Mouse (Mus musculus) MEL-GATA-1-ER (cell line): ENCODE data around the gene Nacc2.

Experiments
- DNase-seq: peaks from one replicate; pipeline ENCODE4 v3.0.0-alpha.2; 2012; ENCODE audit warnings: low read depth; ENCODE audit errors: extremely low read depth

Nacc2 gene

DNA sequence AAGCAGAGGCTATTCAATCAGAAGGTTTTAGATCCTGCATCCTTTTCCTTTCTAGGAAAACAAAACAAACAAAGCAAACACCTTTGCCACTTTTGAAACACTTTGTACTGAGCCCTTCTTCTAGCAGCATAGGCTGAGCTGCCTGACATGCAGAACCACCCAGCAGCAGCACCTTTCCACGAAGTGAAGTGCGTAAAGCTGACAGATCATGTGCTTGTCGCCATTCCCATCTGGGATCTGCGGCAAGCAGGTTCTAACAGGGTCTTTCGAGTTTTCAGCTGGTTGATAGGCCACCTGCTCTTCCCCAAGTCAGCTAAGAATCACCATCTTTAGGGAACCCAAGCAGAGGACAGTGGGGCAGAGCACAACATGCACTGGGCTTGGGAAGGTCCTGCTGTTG, 66.8 kb downstream of the Nacc2 start:
- DNase-seq, result no peak

DNA sequence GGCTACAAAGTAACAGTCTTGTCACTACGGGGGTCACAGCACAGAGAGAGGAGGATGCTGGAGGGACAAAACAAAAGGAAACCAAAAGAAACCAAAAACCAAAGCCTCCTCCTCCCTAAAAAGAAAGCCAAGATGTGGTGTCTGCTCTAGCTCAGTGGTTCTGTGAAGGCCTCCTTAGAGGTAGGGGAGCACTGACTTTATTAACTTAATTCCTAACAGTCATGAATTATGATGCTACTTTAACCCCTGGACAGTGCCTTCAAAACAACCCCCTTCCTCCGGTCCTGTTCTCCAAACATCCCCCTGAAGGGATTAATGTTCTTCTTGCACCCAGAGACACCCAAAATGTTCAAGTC, 67.3 kb downstream of the Nacc2 start:
- DNase-seq, result no peak

DNA sequence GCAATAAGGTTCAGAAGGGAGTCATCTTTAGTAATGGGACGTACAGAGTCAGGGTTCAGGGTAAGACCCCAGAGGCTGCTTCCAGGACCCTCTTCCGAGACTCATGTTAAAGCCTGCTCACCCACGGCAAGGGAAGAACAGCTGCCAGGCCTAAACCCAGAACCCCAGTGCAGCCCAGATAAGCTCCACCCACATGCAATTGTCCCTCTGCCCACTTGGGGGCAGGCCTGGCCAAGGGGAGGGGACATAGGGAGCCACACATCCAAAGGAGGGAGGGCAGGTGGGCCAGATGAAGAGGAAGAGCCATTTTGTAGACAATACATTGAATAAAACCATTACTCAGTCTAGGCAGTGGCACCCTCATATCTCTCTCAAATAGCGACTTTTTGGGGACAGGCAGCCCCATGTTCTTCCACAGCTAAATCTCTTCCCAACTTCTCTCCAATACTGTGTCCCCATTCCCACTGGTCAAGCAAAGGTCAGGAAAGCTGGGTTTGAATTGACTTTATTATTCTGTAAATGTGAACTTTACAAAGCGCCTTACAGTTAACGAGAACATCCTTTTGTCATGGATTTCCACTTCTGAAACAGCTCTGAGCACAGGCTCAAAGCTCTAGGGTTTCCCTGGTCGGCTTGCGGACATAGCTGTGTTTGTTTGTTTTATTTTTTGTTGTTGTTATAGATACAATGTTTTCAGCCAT, 67.8 kb downstream of the Nacc2 start:
- DNase-seq, result peak; percentile 56

DNA sequence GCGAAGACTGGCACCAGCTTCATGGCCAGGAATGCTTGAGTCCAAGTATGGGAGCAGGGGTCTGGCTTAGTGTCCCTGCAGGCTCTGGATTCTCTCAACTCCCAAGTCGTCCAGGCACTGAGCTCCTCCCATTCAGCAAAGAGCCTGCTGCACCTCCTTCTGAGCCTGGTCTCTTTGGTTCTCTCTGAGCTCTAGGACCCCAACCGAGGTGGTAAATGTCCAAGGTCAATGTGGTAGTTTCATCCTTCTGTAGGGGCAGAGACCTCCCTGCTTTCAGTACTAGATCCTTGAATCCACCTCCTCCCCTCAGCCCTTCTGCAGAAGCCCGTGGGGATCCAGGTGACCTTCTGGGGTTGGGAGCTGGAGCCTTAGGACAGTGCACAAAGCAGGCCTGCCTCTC, 70.2 kb downstream of the Nacc2 start:
- DNase-seq, result no peak

DNA sequence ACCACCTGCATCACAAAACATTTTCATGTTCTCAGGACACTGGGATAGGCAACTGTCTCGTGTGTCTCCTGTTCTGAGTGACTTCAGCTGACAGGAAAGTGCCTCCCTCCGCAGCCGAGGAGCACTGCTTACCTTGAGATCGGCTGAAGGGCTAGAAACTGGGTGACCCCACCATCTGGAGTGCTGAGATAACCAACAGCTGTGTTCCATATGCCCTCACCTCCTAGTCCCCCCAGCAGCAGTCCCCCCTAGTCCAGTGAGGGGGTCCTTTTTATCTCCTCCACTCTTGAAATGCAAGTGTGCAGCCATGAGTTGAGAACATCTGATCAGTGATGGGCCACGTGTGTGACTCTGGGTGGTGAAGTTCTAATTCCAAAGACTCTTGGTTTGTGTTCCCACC, 74.2 kb downstream of the Nacc2 start:
- no peak for DNase-seq

DNA sequence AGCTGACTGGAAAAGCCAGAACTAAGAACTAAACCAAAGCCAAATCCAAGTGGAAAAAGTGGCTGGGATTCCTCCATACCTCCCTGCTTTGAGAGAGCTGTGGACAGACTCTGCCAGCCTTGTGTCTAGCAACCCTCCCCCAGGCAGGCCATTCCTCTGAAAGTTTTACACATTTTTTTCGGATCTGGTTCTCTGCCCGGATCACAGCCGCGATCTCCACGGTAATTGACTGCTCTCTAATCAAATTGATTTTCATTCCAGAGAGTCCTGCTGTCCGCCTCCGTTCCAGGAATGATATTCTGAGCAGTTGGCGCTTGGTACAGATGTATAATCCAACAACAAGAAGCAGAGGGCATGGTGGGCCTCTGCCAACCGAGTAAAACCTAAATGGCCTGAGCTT, 78.8 kb downstream of the Nacc2 start:
- DNase-seq, result no peak

DNA sequence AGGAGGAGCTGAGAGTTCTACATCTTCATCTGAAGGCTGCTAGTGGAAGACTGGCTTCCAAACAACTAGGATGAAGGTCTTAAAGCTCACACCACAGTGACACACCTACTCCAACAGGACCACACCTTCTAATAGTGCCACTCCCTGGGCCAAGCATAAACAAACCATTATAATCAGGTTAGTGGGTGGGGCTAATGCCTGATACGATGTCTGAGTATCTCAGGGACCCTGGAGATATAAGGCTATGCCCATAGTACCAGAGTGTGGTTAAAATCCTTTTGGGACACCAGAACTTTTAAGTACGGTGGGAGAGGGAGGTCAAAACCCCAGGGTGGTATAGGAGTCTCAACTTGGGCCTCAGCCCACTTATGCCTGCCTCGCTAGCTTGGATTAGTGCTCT, 80.4 kb downstream of the Nacc2 start:
- no peak for DNase-seq

DNA sequence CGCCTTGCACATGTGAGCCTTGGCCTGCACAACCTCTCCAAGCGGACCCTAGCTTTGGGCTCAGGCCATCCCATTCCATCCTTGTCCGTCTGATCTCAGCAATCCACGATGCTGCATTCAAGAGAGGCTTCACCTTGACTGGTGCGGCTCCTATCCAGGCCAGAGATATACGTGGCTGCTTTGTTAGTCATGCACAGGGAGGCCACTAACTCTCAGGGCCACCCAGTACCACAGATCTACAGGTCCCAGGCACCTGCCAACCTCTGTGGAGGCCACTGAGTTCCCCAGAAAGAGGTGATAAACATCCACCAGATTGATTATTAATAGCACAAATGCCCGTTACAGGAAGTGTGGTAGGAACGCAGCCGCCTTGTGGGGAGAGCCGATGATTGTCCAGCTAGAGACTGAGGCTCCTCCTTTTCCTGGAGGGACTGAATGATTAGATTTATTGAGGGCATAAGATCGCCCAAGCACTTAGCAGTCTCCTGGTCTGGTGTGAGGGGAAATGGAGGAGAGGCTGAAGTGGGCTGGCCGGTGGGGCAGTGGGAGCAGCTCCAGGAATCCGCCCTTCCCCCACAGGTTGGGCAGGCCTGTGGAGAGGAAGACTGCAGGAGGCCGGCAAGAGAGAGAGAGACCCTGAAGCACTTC, 81.7 kb downstream of the Nacc2 start:
- no peak for DNase-seq

DNA sequence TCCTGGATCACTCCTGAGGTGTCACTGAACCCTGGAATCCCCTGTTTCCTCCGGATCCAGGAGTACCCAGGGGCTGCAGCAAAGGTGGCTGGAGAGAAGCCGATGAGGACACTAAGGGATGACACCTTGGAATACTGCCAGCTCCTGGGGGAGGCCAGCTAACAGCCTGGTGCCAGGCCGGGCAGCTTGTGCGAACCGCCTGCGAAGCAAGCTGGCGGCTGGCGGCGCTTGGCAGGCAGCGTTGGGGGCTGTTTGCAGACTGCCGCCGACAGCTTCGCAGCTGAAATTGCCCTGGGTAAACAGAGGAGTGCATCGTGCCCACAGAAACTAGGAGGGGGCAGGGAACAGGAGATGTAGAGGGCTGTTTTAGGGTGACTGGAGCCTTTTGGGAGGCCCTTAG, 83.1 kb downstream of the Nacc2 start:
- no peak for DNase-seq

DNA sequence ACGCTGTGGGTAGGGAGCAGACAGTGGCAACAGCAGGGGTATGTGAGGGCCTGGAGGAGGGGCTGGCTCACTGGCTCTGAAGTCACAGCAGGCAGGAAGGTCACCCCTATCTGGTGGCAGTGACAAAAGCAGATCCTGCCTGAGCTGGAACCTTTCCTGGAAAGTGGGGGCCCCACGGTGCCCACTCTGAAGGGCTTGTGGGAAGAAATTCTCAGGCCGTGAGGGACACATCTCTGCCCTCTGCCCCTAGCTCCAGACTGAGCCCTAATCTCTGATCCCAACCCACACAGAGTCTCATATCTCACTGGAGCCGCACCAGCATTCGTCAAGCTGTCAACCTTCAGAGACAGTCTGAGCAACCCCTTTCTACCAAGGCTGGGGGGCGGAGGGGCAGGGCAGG, 85.6 kb downstream of the Nacc2 start:
- DNase-seq, result no peak

DNA sequence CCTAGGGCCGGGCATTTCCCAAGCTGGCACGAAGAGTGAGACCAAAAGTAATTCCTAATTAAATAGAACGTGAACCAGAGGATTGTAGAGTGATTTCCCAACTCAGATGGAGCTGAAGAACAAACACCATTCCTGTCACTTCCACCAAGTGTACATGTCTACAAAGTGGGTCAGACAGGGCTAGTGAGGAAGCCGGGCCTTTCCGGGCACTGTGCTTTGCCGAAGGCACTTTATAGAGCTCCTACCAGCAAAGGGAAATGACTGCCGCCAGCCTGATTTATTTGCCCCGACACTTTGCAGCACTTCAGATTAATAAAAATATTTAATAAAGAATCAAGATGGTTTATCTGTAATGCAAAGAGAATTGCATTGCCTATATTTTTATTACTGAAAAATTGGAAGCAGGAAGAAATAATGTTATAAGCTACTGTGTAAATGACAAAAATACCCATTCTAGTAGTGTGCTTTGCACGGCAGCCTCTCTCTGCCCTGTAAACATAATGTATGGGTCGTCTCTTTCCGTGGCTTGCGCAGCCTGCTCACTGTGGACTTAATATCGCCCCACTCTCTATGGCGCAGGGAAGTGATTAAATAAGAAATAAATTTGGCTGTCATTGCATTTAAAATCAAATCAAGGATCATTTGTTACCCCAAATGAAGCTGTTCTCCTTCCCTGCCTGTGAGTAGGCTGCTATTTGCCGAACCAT, 88.5 kb downstream of the Nacc2 start:
- no peak for DNase-seq

DNA sequence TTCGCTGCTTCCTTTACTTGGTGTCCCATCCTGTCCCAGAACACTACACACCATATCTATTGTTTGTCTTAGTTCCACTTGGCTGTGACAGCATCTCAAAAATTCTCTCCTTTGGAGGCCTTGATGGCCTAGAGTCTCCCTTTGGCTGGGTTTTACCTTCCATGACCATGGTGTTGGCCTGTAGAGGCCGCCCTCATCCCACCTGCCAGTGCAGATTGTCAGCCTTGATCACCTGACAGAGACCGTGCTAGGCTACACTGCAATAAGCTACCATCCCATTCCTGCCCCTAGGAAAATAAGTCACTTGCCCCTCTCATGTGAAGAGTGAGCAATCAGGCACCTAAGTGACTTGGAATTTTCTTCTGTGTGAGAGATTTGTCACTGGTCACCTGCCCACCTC, 92.7 kb downstream of the Nacc2 start:
- no peak for DNase-seq

DNA sequence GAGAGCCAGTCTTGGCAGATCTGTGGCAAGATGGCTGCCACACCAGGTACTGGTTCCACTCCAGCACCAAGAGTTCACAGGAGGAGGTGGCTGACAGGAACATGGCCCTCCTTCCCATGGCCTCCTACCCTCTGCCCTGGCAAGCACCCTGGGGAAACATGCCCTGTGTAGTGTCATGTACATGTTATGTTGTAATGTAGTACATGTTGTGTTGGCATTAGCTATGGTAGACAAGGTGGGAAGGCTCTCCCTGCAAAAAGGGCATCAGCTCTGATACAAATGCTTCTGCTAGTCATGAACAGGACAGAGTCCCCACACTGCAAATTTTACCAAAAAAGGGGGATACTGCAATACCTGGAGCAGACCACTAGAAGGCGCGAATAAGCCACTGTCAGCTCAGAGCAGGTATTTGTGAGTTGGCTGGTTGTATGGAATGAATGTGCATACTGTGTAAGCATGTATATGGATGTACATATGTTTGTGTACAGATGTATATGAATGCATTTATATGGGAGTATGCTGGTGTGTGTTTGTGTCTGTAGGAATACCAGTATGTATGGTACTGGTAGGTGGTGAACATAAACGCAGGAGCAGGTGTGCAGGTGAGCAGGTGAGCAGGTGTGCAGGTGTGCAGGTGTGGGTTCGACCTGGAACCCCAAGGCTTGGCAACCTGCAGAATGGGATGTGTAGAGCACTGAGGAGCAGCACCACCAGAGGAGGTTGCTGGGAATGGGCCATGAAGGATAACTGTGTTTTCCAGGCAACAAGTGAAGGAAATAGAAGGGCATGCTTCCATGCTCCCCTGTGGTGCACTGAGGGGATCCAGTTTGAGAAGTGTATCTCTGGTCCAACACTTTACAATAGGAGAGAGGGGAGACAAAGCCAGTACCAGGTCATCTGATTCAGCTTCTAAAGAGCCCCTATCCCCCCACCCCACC, 98.6 kb downstream of the Nacc2 start:
- no peak for DNase-seq

DNA sequence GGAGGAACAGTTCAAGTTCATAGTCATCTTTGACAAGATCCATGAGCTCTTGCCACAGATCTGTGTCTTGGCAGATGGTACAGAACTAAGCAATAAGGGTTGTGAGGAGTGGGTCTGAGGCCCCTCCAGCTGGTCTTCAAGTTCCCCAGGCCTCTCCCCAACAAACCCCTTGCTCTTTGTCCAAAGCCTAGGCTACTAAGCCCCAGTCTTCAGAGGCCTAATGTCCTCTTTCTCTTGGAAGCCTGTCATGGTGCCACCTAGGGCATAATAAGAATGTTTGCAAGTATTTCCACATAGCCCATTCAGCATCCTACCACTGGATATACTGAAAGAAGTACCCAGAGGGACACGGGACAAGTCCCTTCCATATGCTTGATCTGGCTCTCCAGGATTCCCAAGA, 100.4 kb downstream of the Nacc2 start:
- no peak for DNase-seq

DNA sequence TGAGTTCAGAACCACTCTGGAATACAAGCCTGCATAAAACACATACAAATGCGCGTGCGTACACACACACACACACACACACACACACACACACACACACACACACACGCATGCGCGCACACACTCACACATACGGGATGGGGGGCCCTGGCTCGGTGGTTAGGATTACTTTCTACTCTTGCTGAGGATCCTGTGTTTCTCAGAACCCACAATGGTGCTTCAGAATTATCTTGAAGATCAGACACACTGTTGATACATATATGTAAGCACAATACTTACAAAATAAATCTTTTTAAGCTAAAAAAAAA, 100.8 kb downstream of the Nacc2 start:
- no peak for DNase-seq

DNA sequence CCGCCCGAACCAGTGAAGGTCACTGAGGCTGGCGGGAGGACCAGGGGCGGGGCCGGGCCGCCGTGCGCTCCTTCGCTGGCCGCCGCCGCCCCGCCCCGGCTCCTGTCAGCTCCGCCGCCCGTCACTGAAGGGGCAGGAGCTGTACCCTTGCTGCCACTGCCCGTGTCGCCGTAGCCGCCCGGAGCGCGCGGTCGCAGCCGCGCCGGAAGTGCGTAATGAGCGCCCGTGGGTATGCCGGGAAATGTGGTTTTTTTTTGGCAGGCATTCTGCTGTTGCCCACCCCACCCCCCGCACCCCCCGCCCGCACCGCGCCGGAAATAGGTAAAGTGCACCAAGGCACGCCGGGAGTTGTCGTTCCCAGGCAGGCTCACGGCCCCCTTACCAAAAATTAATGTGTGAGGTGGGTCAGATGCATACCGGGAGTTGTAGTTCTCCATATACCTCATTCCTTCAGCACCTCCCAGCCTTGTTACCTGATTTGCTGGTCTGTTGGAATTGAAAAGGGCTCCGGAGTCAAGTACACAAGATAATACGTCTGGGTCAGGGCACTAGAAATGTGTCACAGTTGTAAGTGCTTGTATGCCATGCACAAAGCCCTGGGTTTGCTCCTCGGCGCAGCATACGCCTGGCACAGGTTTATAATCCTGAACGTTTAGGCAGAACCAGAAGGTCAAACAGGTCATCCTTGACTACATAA, 101.3 kb downstream of the Nacc2 start, which contains the start of gene Ubac1:
Ubac1 (minus strand) TSS at position 187 of the 697 bp plus-strand sequence.
- DNase-seq, result peak; percentile 75

DNA sequence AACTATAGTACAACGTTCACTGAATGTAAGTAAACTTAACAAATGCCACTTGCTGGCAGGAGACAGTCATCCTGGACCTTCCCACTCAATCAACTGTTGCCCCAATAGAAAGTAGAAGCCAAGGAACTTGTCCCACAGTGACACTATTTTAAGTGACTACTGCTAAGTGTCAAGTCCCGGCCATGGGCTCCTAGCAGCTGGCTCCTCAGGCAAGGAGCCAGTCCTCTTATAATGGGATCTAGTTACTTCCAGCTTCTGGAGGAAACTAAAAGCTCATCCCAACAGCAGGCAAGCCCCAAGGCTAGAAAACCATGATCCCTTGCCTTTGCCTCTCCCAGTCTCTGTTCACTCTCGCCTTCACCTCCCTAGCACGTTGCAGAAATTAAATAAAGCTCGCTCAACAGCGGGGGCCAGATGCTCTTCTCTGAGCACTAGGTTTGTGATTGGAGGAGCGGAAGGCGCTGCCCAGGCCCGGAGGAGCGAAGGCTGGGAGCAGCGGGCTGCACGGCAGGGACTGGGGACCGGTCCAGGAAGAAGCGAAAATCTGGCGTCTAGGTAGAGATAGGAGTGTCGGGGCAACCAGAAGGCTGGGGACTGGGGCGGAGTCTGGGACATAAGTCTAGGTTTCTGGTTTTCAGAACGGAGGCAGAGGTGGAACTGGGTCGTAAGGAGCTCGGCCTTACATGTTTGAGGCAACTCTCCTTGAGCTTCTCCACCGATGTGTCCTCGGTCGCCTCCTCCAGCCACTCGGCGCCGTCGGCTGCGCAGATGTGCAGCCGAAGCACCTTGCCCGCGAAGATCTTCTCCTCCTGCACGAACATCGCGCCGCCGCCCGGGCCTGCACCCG, 102.1 kb downstream of the Nacc2 start:
- peak; percentile 45 for DNase-seq

DNA sequence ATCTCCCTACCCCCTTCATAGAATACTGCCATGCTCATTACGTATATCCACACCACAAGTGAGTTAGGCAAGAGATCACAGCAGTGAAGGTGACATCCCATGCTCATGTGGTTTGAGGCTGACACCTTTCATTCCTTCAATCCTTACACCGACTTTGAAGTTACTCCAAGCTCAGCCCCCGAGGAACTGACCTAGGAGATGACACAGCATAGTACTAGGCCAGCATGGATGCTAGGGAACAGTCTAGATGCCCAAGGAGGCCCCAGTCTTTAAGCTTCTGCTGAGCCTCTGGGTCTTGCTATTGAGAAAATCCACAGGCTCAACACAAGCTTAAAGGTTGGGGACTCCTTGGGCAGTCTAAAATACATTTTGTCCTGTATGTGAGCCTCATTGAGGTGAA, 103.1 kb downstream of the Nacc2 start:
- DNase-seq, result no peak

DNA sequence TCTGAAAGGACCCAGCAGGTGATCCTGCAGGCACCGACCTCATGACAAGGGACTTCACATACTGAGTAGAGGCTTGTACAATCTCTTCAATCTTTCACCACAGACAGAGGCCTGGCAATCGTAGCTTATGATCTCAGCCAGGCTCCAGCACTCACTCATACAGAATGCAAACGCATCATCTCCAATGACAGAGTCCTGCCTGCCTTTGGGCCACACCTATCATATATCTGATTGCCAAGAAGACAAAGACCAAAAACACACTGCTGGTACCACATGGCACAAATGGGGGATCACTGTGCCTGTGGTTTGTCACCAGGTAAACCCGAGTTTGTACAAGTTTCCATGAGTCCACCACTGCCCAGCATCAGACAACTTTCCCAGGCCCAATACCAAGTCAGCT, 105.7 kb downstream of the Nacc2 start:
- no peak for DNase-seq

DNA sequence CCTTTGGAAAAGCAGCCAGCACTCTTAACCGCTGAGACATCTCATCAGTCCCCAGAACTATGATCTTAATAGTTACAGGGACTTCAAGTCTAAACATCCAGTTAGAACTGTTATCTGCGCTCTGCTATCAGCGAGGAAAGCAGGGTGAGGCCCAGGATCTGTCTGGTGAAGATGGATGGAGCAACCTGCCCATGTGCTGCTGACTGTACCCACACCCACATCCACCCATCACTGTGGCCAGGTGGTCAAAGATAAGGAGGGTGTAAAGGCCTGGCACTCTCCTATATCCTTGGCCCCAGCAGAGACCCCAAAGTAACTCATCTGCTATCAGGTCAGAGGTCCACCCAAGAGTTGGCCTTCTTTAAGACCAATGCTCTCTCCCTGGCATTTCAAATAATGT, 109.3 kb downstream of the Nacc2 start:
- DNase-seq, result no peak
